Mouse (Mus musculus): ENCODE measurements around the gene Ndufa4l2.

Gene Ndufa4l2

GRCm38 (mm10) chr10:127510895-127511617, 3.7 kb upstream of the Ndufa4l2 start:
- DNase-seq: no peak

- DNase-seq: peak; percentile 53
Observed at GRCm38 (mm10) chr10:127511634-127512306, 3.0 kb upstream of the Ndufa4l2 start.

GRCm38 (mm10) chr10:127512307-127512666, 2.5 kb upstream of the Ndufa4l2 start:
- DNase-seq: no peak

- peak; percentile 96 for DNase-seq
Observed at GRCm38 (mm10) chr10:127512813-127513212, 2.0 kb upstream of the Ndufa4l2 start.

GRCm38 (mm10) chr10:127513501-127514091, 1.2 kb upstream of the Ndufa4l2 start:
- DNase-seq: no peak

DNA sequence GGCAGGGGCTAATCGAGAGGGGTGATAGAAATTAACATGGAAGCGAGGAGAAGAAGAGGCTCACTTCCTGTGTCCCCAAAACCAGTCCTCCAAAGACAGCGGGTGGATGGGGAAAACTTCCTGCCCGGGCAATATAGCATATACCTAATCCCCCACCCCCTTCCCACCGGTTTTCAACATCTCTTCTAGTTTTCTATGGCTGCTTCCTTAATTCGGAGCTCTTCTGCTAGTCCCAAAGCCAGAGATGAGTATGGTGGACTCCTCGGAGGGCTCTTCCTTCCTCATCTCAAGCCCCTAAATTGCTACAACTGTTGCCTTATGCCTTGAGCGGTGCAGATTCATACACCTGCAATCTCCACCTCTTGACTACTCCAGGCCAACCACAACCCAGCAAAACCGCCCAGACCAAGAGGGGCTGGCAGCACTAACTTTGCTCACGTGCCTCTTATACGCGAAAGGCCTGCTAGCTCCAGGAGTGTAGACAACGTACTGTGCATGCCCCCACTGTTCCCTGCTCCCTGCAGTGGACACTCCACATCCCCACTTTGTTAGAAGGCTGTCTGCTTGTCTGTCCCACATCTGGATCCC, 562 bp upstream of the Ndufa4l2 start:
- no peak for DNase-seq

DNA sequence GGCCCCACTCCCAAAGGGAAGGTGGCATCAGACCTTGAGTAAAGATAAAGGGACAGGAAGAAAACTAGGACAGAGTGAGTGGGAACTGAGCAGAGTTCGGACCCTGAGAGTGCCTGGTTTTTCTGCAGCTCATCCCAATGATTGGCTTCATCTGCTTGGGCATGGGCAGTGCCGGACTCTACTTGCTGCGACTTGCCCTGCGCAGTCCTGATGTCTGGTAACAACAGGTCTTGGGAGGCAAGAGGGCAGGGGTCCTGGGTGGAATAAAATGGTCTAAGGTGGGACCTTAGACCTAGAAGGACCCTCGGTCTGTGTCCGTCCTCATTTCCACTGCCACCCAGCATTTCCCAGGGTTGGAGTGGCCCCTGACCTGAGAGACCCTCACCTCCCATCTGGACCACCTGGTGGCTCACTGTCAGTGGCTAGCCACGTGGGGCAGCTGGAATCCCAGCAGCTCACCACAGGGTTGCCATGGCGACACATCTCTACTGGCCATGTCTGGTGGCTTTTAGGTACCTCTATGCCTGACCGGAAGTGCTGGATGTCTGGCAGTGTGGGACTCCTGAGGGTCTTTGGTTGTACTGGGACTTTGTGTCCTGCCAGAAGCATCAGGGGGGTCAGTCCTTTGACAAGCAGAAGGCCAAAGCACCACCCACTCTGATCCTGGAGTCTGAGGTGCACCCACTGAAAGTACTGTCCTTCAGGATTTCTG, 660 bp downstream of the Ndufa4l2 start:
- DNase-seq: no peak

DNA sequence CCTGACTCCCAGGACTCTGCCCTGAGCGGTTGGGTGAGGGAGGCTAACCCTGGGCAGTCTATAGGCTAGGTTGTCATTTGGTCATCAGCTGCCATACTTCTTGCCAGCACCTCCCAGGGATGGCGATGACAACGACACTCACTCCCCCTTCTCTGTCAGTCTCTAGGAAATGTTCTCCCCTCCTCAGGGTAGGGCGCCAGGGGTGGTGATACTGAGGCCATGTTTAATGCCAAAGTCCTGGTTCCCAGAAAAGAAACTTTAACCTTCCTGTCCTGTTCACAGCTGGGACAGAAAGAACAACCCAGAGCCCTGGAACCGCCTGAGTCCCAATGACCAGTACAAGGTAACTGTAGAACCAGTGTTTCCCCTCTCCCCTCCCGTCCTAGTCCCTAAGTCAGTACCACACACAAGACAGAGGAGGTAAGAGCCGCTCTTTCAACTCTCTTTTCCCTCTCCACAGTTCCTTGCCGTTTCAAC, 1.3 kb downstream of the Ndufa4l2 start:
- DNase-seq: no peak

DNA sequence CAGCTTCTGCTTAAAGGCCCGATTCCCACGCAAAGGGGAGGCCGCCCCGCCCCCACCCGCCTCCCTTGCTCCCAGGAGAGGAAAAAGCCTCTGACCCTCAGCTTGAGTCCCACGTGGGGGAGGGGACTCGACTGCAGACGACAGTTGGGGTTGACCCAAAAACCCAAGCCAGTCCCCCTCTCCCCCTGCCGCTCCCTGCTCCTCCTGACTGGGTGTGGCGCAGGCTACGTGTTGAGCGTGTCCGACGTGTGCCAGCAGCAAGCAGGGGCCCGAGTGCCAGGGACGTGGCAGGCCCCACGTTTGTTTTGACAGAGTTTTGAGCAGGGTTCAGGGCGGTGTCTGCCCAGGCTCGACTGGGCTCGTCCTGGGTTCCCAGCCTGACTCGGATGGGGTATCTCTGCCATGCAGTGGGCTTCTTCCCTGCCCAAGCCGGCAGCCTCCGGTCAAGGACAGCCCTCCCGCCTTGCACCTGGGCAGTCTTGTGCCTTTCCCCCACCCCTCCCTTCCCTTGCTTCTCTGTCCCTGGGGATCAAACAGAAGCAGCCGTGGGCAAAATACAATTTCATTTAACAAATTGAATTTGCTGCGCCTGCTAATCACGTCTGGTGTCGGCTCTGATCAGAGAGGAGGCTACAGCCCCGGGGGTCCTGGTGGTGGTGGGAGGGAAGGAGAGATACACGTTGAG, 2.0 kb downstream of the Ndufa4l2 start:
- peak; percentile 82 for DNase-seq

GRCm38 (mm10) chr10:127517941-127518340, 3.2 kb downstream of the Ndufa4l2 start:
- no peak for DNase-seq

GRCm38 (mm10) chr10:127519041-127519701, 4.4 kb downstream of the Ndufa4l2 start:
- DNase-seq: no peak

GRCm38 (mm10) chr10:127519903-127520713, 5.3 kb downstream of the Ndufa4l2 start:
- no peak for DNase-seq

- no peak for DNase-seq
Observed at GRCm38 (mm10) chr10:127520714-127521357, 6.1 kb downstream of the Ndufa4l2 start.

- DNase-seq: no peak
Observed at GRCm38 (mm10) chr10:127521611-127522080, 6.9 kb downstream of the Ndufa4l2 start.

DNA sequence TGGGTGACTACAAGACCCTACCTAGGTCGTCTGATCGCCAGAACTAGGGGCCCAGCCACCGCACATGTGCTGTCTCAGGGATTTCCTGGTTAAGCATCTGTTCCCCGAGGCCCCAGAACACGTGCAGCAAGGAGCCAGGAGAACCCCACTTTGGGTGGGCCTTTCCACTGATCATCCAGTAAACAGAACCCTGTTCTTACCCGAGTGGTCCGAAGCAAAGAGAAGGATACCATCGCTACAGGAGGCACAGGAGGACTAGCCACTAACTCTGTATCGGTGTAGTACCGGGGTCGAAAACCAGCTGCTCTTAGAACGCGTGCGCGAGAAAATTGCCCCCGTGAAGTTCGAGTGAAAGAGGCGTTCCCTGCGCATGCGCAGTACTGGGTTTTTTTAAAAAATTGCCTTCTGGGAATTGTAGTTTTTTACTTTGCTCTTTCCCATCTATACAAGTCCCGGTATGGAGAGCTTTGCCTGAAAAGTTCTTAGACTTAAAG, 7.4 kb downstream of the Ndufa4l2 start, which contains the start of gene Shmt2:
Gene Shmt2, minus strand, starts transcription at position 357 of the 494 bp plus-strand sequence.
- peak; percentile 92 for DNase-seq

- no peak for DNase-seq
Observed at GRCm38 (mm10) chr10:127524646-127525255, 10.0 kb downstream of the Ndufa4l2 start.

- DNase-seq: no peak
Observed at GRCm38 (mm10) chr10:127526048-127526447, 11.3 kb downstream of the Ndufa4l2 start.

- peak; percentile 79 for DNase-seq
Observed at GRCm38 (mm10) chr10:127526681-127527080, 11.9 kb downstream of the Ndufa4l2 start.

DNA sequence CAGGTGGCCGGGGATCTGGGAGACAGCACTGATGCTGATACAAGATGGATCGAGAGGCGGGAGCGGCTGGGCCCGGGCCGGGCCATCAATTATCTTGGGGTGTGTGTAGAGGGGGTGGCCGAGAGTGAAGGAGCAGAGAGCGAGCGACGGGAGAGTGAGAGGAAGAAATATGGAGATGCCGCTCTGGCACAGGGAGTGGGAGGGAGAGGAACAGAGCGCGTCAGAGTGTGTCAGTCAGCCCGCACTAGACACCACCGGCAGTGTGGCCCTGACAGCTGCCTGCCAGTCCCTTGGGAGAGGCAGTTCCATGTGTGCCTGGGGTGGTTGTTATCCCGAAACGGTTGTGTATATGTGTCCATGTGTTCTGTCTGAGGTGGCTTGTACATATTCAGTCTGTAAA, 12.7 kb downstream of the Ndufa4l2 start:
- no peak for DNase-seq
